Mouse (Mus musculus) mature B cell (primary cell): ENCODE measurements around the gene Fkbp9.

Source experiments
- in situ Hi-C: fragments of 300-500 bp; cut with MboI; formaldehyde crosslinking; loops from 2 replicates; pipeline ENCODE4 v1.14.3; 2019

The Fkbp9 gene

DNA sequence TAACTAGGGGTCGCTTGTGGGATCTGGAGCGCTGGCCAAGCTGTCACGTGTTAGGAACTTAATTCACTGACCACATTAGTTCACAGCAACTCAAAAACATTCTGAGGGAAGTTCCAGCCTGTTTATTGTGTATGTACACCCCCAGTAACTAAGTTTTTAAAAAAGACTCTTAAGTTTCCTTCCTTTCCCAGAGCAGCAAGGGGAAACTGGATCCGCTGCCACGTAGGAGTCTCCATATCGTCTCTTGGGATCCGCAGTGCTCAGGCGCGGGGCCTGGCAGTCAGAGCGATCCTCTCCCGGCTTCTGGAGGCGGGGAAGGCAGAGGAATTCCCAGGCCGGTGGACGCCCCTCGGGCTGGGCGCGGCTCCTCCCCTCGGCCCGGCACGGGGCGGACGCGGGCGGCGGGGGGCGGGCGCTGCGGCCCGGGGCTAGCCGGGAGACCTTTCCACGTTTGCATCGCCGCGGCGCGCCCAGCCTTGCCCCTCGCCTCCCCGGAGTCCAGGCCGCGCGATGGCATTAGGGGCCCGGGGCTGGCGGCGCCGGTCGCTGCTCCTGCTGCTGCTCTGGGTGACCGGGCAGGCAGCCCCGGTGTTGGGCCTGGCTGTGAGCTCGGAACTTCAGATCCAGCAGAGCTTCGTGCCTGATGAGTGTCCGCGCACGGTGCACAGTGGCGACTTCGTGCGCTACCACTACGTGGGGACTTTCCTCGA lies at the start of gene Fkbp9:
Gene Fkbp9 (plus strand): TSS at position 363 of the 710 bp plus-strand sequence.
- in situ Hi-C loops: no loop called here

DNA sequence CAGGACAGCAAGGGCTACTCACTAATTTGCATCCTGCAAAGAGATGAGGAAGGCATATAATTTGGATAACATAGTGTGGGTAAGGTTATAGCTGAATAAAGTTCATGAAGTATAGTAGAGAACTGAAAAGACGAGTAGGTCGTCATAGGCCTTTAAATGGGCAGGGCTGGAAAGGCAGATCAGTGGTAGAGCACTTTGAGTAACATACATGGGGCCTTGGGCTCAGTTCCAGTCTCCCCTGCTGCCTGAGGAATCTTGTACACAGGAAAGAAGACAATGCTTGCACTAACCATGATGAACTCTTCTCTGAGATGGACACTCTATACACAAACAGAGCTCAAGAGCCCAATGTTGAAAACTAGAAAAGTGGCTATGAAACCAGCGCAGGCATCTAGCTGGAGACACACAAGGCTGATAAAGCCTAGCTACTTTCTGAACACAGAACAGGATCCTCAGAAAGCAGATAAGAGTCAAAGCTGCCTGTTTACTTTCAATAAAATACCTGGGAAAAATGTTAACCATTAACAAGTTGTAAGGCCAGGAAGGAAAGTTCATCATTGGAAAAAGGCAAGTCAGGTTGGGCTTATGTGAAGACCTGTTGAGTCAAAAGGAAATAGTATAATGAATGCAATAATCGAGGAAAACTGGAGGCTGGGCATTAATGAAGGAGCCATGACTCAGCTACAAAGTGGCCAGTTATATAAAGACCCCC lies 48.1 kb upstream of the Fkbp9 start:
- in situ Hi-C loops: no loop called here

GRCm38 (mm10) chr6:56785068-56785467 lies 46.8 kb upstream of the Fkbp9 start:
- in situ Hi-C loops: no loop called here

- in situ Hi-C loops: no loop called here
Measured at GRCm38 (mm10) chr6:56787668-56788067, 44.2 kb upstream of the Fkbp9 start.

GRCm38 (mm10) chr6:56789336-56789735 lies 42.5 kb upstream of the Fkbp9 start:
- in situ Hi-C loops: no loop called here

DNA sequence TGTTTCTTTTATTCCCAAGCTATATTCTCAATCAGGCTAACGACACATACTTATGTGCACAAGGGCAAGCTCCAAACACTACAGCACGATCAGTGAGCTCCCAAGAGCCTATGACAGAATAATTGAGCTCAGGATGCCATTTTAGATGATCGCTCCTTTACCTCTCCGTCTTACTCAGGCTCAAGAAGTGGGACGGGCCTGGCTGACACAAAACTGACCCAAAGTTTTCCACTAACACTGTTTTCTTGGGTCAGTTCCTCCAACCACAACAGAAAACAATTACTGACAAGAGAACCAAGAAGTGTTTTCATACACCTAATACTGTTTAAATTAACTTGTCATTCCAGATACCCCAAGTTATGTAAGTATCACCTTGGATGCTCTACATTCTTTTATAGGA lies 37.0 kb upstream of the Fkbp9 start:
- in situ Hi-C loops: no loop called here

DNA sequence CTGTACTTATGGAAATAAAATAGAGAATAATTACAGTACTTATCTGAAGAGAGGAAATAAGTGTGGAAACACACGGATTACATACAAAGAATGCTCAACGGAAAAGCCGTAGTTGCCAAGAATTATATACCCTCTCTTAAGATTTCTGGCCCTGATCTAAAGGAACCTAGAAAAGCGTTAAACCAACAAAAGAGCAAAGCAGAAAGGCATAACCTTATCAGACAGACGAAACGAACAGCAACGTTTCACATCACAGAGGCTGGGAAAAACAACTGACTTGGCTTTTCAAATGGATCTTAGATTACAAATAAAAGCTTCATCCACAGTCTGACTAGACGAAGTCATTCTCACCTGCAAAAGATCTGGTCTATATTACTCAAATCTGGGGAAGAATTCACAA lies 35.6 kb upstream of the Fkbp9 start:
- in situ Hi-C loops: no loop called here

GRCm38 (mm10) chr6:56796668-56797141 lies 35.2 kb upstream of the Fkbp9 start:
- in situ Hi-C loops: no loop called here

- in situ Hi-C loops: no loop called here
Measured at GRCm38 (mm10) chr6:56797311-56798151, 34.3 kb upstream of the Fkbp9 start, which contains the start of gene Kbtbd2. Gene Kbtbd2, minus strand, starts transcription at chr6:56797813.

DNA sequence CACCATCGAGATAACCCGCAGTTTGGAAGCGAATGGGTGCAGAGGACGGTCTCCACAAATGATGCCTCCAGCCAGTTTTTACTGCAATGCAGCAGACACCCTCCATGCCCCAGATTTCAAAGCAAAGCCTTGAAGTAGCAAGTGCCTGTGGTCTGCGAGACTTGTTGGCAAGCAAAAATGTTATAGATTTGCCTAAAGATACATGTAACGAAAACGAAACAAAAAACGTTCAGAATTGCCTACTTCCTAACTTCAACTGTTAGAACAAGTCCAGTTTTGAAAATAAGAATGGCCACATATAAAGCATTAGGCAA lies 33.8 kb upstream of the Fkbp9 start:
- in situ Hi-C loops: no loop called here

DNA sequence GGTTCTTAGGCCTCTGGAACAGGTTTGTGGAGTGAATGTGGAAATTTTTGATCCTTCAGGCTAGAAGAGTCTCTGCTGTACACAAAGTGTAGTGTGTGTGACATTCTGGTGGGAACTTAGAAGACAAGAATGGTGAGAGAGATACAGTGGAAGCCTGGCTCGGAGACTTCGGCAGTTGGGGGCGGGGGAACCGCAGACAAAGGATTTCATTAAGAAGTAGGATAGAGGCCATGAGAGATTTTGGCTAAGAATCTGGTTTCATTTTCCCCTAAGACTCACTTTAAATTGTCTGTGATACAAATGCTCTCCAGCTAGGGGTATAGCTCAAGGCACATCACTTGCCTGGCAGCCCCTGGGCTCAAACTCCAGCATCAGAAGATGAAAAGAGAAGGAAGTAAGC lies 26.8 kb upstream of the Fkbp9 start:
- in situ Hi-C loops: loop anchor here (10.0 kb wide), 1 partner anchor 770 kb away; no protein-coding TSS in a partner anchor

DNA sequence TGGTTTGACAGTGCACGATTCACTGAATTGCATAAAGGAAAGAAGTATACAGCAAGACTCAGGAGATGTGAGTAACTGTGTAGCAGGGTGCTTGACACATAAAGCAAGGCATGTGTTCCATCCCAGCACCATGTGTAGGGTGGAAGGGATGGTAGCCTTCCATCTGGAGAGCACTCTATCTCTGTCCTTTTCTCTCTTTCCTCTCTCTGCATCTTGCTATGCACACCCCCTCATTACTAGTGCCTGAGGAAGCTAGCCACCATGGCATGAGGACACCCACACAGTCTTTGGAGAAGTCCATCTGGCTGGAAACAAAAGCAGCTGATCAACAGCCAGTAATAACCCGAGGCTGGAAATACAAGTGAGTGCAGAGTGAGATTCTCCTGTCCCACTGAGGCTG lies 25.7 kb upstream of the Fkbp9 start:
- in situ Hi-C loops: loop anchor here (10.0 kb wide), 1 partner anchor 769 kb away; no protein-coding TSS in a partner anchor

DNA sequence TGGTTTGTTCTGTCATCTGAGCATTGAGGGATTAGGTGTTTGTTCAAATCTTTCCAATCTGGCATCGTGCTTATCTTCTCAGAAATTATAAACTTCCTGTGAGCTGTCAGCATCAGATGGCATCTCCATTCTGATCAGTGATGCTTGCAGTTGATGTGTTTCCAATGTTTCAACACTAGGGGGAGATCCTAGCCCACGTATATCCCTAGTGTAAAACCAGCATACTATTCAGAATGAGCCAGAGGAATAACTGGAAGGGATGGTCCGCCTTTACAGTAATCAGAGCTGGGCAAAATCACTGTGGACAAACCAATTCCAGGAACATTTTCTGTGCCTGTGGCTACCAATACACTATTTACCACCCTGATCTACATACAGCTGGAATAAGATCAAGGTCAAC lies 23.2 kb upstream of the Fkbp9 start:
- in situ Hi-C loops: loop anchor here (10.0 kb wide), 1 partner anchor 766 kb away; no protein-coding TSS in a partner anchor

- in situ Hi-C loops: loop anchor here (5.0 kb wide), 1 partner anchor 94 kb away; no protein-coding TSS in a partner anchor
Measured at GRCm38 (mm10) chr6:56813332-56813731, 18.5 kb upstream of the Fkbp9 start.

DNA sequence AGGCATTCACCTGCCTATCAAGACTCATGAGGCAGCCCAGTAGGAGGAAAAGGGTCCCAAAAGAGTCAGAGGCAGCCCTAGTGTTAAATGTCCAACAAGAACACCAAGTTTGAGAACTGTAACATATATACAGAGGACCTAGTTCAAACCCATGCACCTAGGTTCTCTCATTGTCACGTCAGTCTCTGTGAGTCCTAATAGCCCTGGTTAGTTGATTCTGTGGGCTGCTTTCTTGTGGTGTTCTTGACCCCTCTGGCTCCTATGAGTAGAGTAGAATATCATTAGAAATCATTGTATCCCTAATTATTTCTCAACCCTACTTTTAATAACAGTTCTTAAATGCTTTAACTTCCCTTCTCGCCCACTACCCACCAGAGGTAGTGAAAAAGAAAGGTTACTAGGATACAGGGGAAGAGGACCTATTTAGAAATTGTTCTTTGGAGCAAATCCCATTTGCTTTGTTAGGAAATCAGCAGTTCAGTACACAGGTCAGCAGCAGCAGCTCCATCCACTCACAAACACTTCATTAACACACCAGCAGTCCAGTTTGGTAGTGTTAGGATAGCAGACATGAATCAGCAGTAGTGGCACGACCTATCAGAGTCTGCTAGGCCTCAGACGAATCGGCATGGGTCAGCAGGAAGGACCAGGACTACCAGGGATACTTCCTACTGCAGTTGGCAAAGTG lies 13.3 kb upstream of the Fkbp9 start:
- in situ Hi-C loops: no loop called here

DNA sequence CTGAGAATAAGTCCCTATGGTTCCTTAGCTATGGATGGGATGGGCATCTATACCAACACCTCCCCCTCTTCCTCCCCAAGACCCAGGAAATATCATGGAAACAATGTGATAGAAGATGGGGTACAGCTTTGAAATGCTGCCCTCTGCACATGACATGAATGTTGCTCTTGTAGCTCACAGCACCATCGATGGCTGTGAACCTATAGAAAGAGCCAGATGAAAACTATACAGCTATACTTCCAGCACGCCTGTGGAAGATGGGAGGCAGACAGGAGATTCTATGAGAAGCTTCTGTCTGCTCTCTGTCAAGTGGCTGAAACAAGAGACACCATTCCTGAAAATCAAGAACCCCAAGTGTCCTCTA lies 12.8 kb upstream of the Fkbp9 start:
- in situ Hi-C loops: no loop called here

GRCm38 (mm10) chr6:56825657-56826056 lies 6.2 kb upstream of the Fkbp9 start:
- in situ Hi-C loops: no loop called here

DNA sequence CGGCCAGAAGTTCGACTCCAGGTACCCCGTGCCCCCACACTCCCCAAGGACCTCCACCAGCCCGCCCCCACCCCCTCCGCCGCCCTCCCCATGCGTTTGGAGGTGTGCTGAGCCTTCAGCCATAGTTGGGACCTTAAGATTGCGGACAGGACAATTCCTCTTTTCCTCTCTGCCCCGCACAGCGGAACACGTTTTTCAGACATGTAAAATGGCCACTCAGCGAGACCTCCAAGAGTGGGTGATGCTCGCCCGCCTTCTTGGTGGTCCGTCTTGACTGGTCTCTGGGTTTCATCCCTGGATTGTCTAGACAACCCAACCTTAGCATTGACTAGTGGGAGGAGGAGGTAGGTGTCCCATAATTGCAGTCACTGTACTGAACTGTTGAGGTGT lies 543 bp downstream of the Fkbp9 start:
- in situ Hi-C loops: no loop called here

DNA sequence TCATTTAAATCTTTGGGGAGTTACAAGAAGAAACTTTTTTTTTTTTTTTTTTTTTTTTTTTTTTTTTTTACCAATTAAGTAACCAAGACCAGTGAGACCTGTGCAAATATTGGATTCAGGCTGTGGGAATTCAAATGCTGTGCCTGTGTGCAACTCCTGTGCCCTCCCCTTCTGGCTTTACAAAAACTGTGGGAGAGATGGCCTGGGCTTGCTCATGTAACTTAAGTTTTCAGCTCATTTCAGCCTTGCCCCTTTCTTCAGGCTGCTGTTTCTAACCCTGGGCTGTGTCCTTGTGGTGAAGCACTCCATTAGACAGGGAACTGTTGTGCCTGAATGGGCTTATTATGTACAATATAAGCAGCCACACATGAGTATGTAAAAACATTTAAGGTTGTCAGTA lies 971 bp downstream of the Fkbp9 start:
- in situ Hi-C loops: no loop called here

GRCm38 (mm10) chr6:56834769-56835168 lies 2.9 kb downstream of the Fkbp9 start:
- in situ Hi-C loops: no loop called here

DNA sequence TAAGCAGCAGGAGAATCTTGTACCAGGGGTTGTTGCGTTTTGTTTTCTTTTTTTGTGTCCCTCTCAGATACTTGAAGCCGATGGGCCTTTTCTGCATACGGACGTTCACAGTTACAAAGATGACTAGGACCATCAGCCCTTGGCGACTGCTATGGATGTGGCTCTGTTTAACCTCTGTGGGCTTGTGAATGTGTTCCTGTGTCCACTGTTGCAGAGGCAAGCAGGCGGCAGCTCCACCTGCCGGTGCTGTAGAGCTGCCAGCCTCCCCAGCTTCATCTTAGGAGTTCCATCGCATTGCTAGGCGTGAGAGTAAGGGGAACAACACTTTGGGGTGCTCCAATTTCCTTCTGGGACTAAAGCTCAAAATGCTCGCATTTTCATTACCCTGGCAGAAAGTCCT lies 3.7 kb downstream of the Fkbp9 start:
- in situ Hi-C loops: no loop called here

- in situ Hi-C loops: no loop called here
Measured at GRCm38 (mm10) chr6:56837166-56837565, 5.3 kb downstream of the Fkbp9 start.
